Mouse (Mus musculus) brain, embryonic 18.5 days (tissue): ENCODE measurements at regions not wholly inside any gene's neighbourhood (a gene's known extent, or its start where the extent isn't known, plus 50 kb on each side); places are given as distances from the start of the nearest gene placed in this dataset.

Experiments
- DNase-seq: peaks from one replicate; pipeline ENCODE4 v3.0.0-alpha.2; 2012; ENCODE audit warnings: low read depth, low spot score

DNA sequence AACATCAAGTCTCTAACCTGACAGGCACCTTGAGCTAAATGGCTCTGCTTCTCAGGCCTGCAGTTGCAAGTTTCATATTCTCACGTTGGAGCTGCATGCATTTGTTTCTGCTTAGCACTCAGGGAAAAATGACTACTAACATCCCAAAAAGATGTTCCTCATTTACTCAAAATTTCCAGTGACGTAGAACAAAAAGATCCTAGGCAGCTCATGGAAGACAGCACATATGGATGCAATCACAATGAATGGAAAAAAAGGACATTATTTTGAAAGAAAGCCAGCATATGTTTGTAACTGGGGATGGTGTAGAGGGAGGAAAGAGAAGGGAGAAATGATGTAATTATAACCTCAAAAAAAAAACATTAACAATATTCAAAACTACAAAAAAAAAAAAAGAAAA lies 751.2 kb upstream of the Fbxo33 start:
- no peak for DNase-seq

DNA sequence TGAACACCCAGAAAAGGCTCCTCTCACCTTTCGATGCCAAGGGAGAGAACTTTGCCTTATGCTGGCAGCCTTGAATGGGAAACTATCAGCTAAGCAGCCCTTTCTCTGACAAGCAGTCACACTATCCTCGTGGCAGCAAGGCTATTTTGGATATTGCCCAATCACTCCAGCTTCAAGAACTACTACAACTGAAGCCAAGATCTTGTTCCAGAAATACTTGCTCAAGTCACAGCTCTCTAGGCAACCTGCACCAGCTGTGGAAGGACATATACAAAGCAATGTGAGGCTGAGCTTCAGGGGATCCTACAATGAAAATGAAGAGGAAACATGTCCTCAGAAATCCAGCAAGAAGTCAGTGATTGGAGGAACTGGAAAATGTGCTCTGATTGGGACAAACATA lies 750.4 kb upstream of the Fbxo33 start:
- no peak for DNase-seq

GRCm38 (mm10) chr12:59967241-59967640 lies 747.7 kb upstream of the Fbxo33 start:
- DNase-seq = no peak

- no peak for DNase-seq
Observed at GRCm38 (mm10) chr12:59961139-59961538, 741.6 kb upstream of the Fbxo33 start.

DNA sequence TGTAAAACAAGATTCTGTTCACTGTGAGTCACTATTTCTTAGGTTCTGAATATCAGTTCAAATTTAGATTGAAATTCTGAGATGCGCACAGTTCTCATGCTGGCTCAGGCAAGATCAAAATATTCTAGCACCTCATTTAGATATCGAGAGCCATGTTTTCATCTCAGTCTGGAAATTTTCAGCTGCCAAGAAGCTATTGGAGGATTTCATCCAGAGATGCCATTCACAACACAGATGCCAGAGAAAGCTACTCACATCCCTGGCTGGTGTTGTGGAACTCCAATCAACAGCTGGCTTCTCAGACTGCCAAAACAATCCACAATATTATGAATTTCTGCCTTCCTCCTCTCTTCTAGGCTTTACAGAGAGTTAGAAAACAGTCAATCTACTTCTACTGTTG lies 712.9 kb upstream of the Fbxo33 start:
- DNase-seq = peak; percentile 16

DNA sequence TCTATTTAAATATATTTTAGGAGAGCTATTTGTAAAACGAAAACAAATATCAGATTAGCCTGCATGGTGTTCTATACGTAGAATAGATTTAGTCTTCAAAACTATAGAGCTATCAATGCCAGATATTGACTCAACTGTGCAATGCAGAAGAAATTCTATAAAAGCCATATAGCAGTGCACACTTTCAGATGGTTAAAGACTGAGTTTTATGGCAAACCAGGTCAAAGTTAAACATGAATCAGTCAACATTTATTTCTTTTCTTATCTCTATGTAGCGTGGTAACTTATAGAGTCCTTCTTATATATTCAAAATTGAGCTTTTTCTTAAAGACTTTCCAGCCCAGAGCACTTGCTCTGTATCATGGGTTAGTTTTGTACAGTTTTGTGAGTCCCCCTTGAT lies 705.5 kb upstream of the Fbxo33 start:
- no peak for DNase-seq

GRCm38 (mm10) chr12:59898931-59899330 lies 679.4 kb upstream of the Fbxo33 start:
- DNase-seq = no peak

GRCm38 (mm10) chr12:59890973-59891372 lies 671.4 kb upstream of the Fbxo33 start:
- no peak for DNase-seq
